Mouse (Mus musculus) stomach, postnatal 0 days (tissue): ENCODE results near the gene Ptprh.

Experiments used
- CTCF ChIP-seq: IDR thresholded peaks from 2 replicates; pipeline ENCODE4 v1.5.1; 2016; ENCODE audit warnings: antibody characterized with exemption, low read depth, mild to moderate bottlenecking, moderate library complexity
- EP300 ChIP-seq: optimal IDR thresholded peaks from 2 replicates; pipeline ENCODE3; 2016; ENCODE audit warnings: antibody characterized with exemption

GRCm38 (mm10) chr7:4612386-4612785 is 8.5 kb upstream of the Ptprh start:
- TF ChIP-seq CTCF, result no peak
- no peak for TF ChIP-seq EP300
